Mouse (Mus musculus) limb, embryonic 15.5 days (tissue): ENCODE data around the gene Pcbp1. TPM values are rescaled to one million over a fixed set of nuclear protein-coding genes. Genes with fewer than 3 reads are reported as not detected.

ENCODE experiments used
- ATAC-seq: fragments of 200-750 bp; cut with Nextera tagmentation; 2 replicates; pipeline ENCODE4 v1.8.0; 2017; ENCODE audit warnings: low read depth, moderate TSS enrichment; ENCODE audit not compliant: insufficient number of reproducible peaks, low FRiP score, low TSS enrichment
- H3K27ac ChIP-seq: fragments of 300-500 bp; sonication (generic); 2 replicates; pipeline ENCODE4 v1.5.1; 2015; ENCODE audit warnings: moderate library complexity, mild to moderate bottlenecking, inconsistent platforms
- H3K27me3 ChIP-seq: fragments of 300-500 bp; sonication (generic); 2 replicates; pipeline ENCODE4 v1.6.1; 2015; ENCODE audit warnings: inconsistent platforms
- H3K36me3 ChIP-seq: fragments of 300-500 bp; sonication (generic); 2 replicates; pipeline ENCODE4 v1.6.1; 2015; ENCODE audit warnings: inconsistent platforms
- H3K4me1 ChIP-seq: fragments of 300-500 bp; sonication (generic); 2 replicates; pipeline ENCODE4 v1.6.1; 2015; ENCODE audit warnings: inconsistent platforms
- H3K4me2 ChIP-seq: fragments of 300-500 bp; sonication (generic); 2 replicates; pipeline ENCODE4 v1.6.1; 2015; ENCODE audit warnings: mild to moderate bottlenecking, inconsistent platforms
- H3K4me3 ChIP-seq: fragments of 300-500 bp; sonication (generic); 2 replicates; pipeline ENCODE4 v1.5.1; 2015; ENCODE audit warnings: mild to moderate bottlenecking, inconsistent platforms
- H3K9ac ChIP-seq: fragments of 300-500 bp; sonication (generic); 2 replicates; pipeline ENCODE4 v1.6.1; 2015; ENCODE audit warnings: inconsistent platforms
- H3K9me3 ChIP-seq: fragments of 300-500 bp; sonication (generic); 2 replicates; pipeline ENCODE4 v1.6.1; 2016; ENCODE audit warnings: inconsistent platforms
- WGBS: fragments of 180-500 bp; shearing (Covaris S2); methylation state at CpG from one replicate; pipeline ENCODE4 v1.1.7; 2015; 5-methylcytosine and 5-hydroxymethylcytosine counted together
- polyA plus RNA-seq: library from polyadenylated mRNA; unstranded; fragments of >200 nt; fragmentation: Nextera tagmentation; extraction: Ambion mirVana; gene quantifications from 2 replicates; pipeline ENCODE4 v1.2.1, GENCODE M21; 2015

The Pcbp1 gene
- polyA plus RNA-seq, 1 experiment from 2014 or later = 462 TPM

- Histone ChIP-seq H3K9me3 (no peaks in the 10 kb centered on the region), H3K4me3 (peak overlapping the region; percentile 1; the same call in 1 of the 2 replicates), H3K27me3 (no peaks in the 10 kb centered on the region), H3K9ac (no peak overlapping the region), H3K4me2 (no peak overlapping the region), H3K36me3 (peaks cover 17% of the 10 kb centered on the region), H3K27ac (peak overlapping the region; percentile 54), H3K4me1 (peaks cover 14% of the 10 kb centered on the region)
- WGBS = 84% methylated on average over 5 of the region's 5 CpGs
- no peak for ATAC-seq
These were observed 3.9 kb downstream of the Pcbp1 start for GRCm38 (mm10) chr6:86522001-86522911.

- Histone ChIP-seq H3K4me3 (no peak overlapping the region), H3K27me3 (no peaks in the 10 kb centered on the region), H3K9me3 (no peaks in the 10 kb centered on the region), H3K27ac (no peak overlapping the region), H3K9ac (no peak overlapping the region), H3K4me2 (no peak overlapping the region), H3K4me1 (peaks cover 14% of the 10 kb centered on the region), H3K36me3 (peaks cover 17% of the 10 kb centered on the region)
- WGBS = 80% methylated on average over 3 of the region's 3 CpGs
- no peak for ATAC-seq
These were observed 6.3 kb downstream of the Pcbp1 start for GRCm38 (mm10) chr6:86519767-86520345.

- Histone ChIP-seq H3K9me3 (no peaks in the 10 kb centered on the region), H3K27me3 (no peaks in the 10 kb centered on the region), H3K36me3 (peaks cover 1% of the 10 kb centered on the region), H3K27ac (no peak overlapping the region), H3K9ac (no peak overlapping the region), H3K4me1 (no peaks in the 10 kb centered on the region), H3K4me3 (no peak overlapping the region), H3K4me2 (no peak overlapping the region)
- no peak for ATAC-seq
- 84% methylated on average over 1 of the region's 1 CpGs for WGBS
These were observed 10.1 kb downstream of the Pcbp1 start for GRCm38 (mm10) chr6:86516021-86516420.

- WGBS = 90% methylated on average over 4 of the region's 4 CpGs
- Histone ChIP-seq H3K27me3 (no peaks in the 10 kb centered on the region), H3K27ac (no peak overlapping the region), H3K4me1 (no peaks in the 10 kb centered on the region), H3K36me3 (no peaks in the 10 kb centered on the region), H3K9ac (no peak overlapping the region), H3K9me3 (no peaks in the 10 kb centered on the region), H3K4me3 (no peak overlapping the region), H3K4me2 (no peak overlapping the region)
- ATAC-seq = no peak
These were observed 12.8 kb downstream of the Pcbp1 start for GRCm38 (mm10) chr6:86513296-86513695.

- H3K9me3 ChIP-seq = no peaks in the 10 kb centered on the region
These were observed 15.1 kb downstream of the Pcbp1 start for GRCm38 (mm10) chr6:86510979-86511378.

GRCm38 (mm10) chr6:86509866-86510200 is 16.3 kb downstream of the Pcbp1 start:
- H3K27me3 ChIP-seq = no peaks in the 10 kb centered on the region
- H3K4me1 ChIP-seq = no peaks in the 10 kb centered on the region
- ATAC-seq = no peak
- H3K4me2 ChIP-seq = no peak overlapping the region
- 62% methylated on average over 3 of the region's 3 CpGs for WGBS
- H3K27ac ChIP-seq = no peak overlapping the region
- H3K9me3 ChIP-seq = no peaks in the 10 kb centered on the region
- no peaks in the 10 kb centered on the region for H3K36me3 ChIP-seq
- no peak overlapping the region for H3K9ac ChIP-seq
- H3K4me3 ChIP-seq = no peak overlapping the region

More at GRCm38 (mm10) chr6:86510979-86511378, 15.1 kb downstream of the Pcbp1 start:
- Histone ChIP-seq H3K36me3 (no peaks in the 10 kb centered on the region), H3K4me3 (no peak overlapping the region), H3K4me2 (no peak overlapping the region), H3K27me3 (no peaks in the 10 kb centered on the region), H3K4me1 (no peaks in the 10 kb centered on the region), H3K27ac (no peak overlapping the region), H3K9ac (no peak overlapping the region)
- 73% methylated on average over 4 of the region's 4 CpGs for WGBS
- ATAC-seq = no peak

- WGBS = 79% methylated on average over 4 of the region's 4 CpGs
- Histone ChIP-seq H3K4me2 (no peak overlapping the region), H3K27me3 (no peaks in the 10 kb centered on the region), H3K4me1 (no peaks in the 10 kb centered on the region), H3K27ac (no peak overlapping the region), H3K36me3 (no peaks in the 10 kb centered on the region), H3K9me3 (no peaks in the 10 kb centered on the region), H3K4me3 (no peak overlapping the region), H3K9ac (no peak overlapping the region)
- no peak for ATAC-seq
These were observed 16.8 kb downstream of the Pcbp1 start for GRCm38 (mm10) chr6:86509194-86509865.

- Histone ChIP-seq H3K9me3 (no peaks in the 10 kb centered on the region), H3K27me3 (no peaks in the 10 kb centered on the region), H3K4me1 (no peaks in the 10 kb centered on the region), H3K4me3 (no peak overlapping the region), H3K27ac (no peak overlapping the region), H3K4me2 (no peak overlapping the region), H3K36me3 (no peaks in the 10 kb centered on the region), H3K9ac (no peak overlapping the region)
- ATAC-seq = no peak
- WGBS = 86% methylated on average over 3 of the region's 3 CpGs
These were observed 17.4 kb downstream of the Pcbp1 start for GRCm38 (mm10) chr6:86508736-86509135.

GRCm38 (mm10) chr6:86507116-86507515 is 19.0 kb downstream of the Pcbp1 start:
- no peaks in the 10 kb centered on the region for H3K36me3 ChIP-seq
- no peak overlapping the region for H3K4me2 ChIP-seq
- no peaks in the 10 kb centered on the region for H3K9me3 ChIP-seq
- H3K27ac ChIP-seq = no peak overlapping the region
- no peak overlapping the region for H3K9ac ChIP-seq
- H3K27me3 ChIP-seq = no peaks in the 10 kb centered on the region
- ATAC-seq = no peak
- H3K4me3 ChIP-seq = no peak overlapping the region
- no peaks in the 10 kb centered on the region for H3K4me1 ChIP-seq

GRCm38 (mm10) chr6:86506309-86506708 is 19.8 kb downstream of the Pcbp1 start:
- Histone ChIP-seq H3K27ac (no peak overlapping the region), H3K36me3 (no peaks in the 10 kb centered on the region), H3K4me2 (no peak overlapping the region), H3K4me3 (no peak overlapping the region), H3K4me1 (no peaks in the 10 kb centered on the region), H3K9me3 (no peaks in the 10 kb centered on the region), H3K9ac (no peak overlapping the region), H3K27me3 (no peaks in the 10 kb centered on the region)
- 63% methylated on average over 3 of the region's 3 CpGs for WGBS
- ATAC-seq = no peak

GRCm38 (mm10) chr6:86505671-86506070 is 20.4 kb downstream of the Pcbp1 start:
- no peak overlapping the region for H3K9ac ChIP-seq
- H3K27me3 ChIP-seq = no peaks in the 10 kb centered on the region
- no peak overlapping the region for H3K27ac ChIP-seq
- 58% methylated on average over 7 of the region's 7 CpGs for WGBS
- ATAC-seq = no peak
- H3K4me1 ChIP-seq = no peaks in the 10 kb centered on the region
- no peaks in the 10 kb centered on the region for H3K36me3 ChIP-seq
- no peak overlapping the region for H3K4me3 ChIP-seq
- no peak overlapping the region for H3K4me2 ChIP-seq
- no peaks in the 10 kb centered on the region for H3K9me3 ChIP-seq

GRCm38 (mm10) chr6:86503513-86503912 is 22.6 kb downstream of the Pcbp1 start:
- H3K4me2 ChIP-seq = no peak overlapping the region
- H3K27ac ChIP-seq = no peak overlapping the region
- no peak overlapping the region for H3K4me3 ChIP-seq
- no peak overlapping the region for H3K9ac ChIP-seq
- WGBS = 82% methylated on average over 4 of the region's 4 CpGs
- no peaks in the 10 kb centered on the region for H3K9me3 ChIP-seq
- H3K27me3 ChIP-seq = no peaks in the 10 kb centered on the region
- no peaks in the 10 kb centered on the region for H3K36me3 ChIP-seq
- no peak for ATAC-seq
- no peaks in the 10 kb centered on the region for H3K4me1 ChIP-seq
